Mouse (Mus musculus) ES-Bruce4 (cell line): ENCODE results near the gene Phldb3.

Experiments
- CTCF ChIP-seq: IDR thresholded peaks from one replicate; pipeline ENCODE4 v1.8.1; 2011; ENCODE audit warnings: low read depth, low read length
- EP300 ChIP-seq: IDR thresholded peaks from 2 replicates; pipeline ENCODE4 v1.6.1; 2011; ENCODE audit warnings: low read depth, low read length; ENCODE audit not compliant: insufficient read depth

- TF ChIP-seq CTCF (no peak), EP300 (no peak)
These were observed 29.9 kb downstream of the Phldb3 start for GRCm38 (mm10) chr7:24640450-24640849.
